Mouse (Mus musculus): ENCODE measurements around the gene Lonp1.

DNA sequence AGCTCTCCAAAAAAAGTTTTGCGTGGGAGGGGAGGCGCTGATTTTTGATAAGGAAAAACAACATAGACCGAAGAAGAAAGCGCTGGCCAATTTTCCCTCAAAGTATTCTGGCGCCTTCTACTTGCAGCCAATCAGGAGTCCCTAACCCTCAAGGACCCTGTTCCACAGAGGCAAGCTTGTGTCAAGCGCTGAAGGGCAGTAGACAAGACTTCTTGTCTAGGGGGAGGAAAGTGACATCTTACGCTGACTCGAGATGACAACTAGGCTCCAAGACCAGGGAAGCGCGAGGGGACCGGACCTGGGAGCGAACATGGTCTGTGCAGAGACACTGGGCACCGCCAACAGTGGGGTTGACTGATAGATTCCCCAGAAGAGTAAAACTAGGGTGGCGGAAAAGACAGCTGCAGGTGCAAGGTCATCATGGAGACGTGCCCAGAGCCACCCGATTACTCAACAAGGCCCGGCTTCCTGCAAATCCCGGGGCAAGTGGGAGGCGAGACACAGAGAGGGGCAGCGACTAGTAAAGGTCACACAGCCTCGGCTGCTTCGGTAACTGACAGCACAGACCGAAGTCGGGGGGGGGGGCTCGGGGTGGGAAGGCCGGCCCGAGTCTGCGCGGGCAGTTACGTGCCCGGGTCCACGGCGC is 43.0 kb downstream of the Lonp1 start:
- no peak for TF ChIP-seq CTCF (IDR thresholded peaks at IDR 0.05; ENCODE audit: low read depth)
- no peak for TF ChIP-seq EP300 (optimal IDR thresholded peaks at IDR 0.05)
